Mouse (Mus musculus): ENCODE measurements at regions not wholly inside any gene's neighbourhood (a gene's known extent, or its start where the extent isn't known, plus 50 kb on each side); places are given as distances from the start of the nearest gene placed in this dataset.

DNA sequence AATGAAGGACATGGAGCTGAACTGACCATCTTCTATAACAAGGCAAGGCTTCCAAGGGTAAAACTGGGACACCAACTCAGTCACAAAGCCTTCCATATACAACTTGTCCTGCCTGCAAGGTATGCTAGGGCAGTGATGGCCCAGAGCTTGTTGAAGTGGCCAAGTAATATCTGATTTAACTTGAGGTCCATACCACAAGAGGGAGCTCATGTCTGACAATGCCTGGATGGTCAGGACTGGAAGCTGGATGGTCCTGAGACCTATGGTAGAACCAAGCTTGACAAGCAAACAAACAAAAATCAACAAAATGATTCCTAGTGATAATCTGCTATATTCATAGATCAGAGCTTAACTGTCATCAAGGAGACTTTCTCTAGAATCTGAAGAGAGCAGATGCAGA is 217.8 kb upstream of the Thsd7b start:
- TF ChIP-seq CTCF (IDR thresholded peaks at IDR 0.05; ENCODE audit: extremely low read depth, insufficient read depth, low read length) (0 out of 2 replicates have a peak, but pooled peaks have one; percentile 4), POLR2A (IDR thresholded peaks at IDR 0.05; ENCODE audit: extremely low read depth, insufficient read depth, low read length) (no peak)
